Mouse (Mus musculus): Measurements from ENCODE around the gene Lyrm4. TPM values are rescaled to one million over a fixed set of nuclear protein-coding genes. Genes with fewer than 3 reads are reported as not detected.

The Lyrm4 gene
- polyA plus RNA-seq, 1 experiment: 16.8 TPM

- no peak for DNase-seq (ENCODE audit: extremely low spot score in 1 of 2, low spot score in 1 of 2)
These were observed 8.8 kb downstream of the Lyrm4 start for GRCm38 (mm10) chr13:36108528-36108927.

DNA sequence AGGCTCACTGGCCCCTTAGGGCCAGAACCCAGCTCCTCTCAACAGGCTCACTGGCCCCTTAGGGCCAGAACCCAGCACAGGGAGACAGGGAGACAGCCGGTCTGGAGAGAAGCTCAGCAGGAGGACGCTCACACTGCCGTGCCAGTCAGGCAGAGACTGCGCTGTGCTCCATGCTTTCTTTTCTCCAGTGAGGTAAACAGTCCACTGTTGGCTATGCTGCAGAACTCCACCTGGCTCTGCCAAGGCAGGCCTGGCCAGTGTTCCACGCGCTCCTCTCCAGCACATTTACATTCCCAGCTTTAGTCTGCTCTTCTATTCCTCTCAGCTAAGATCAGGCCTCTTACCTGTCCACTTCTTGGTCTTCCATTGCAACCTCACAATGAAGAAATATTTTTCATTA is 11.7 kb downstream of the Lyrm4 start:
- no peak for DNase-seq (ENCODE audit: extremely low spot score in 1 of 2, low spot score in 1 of 2)

GRCm38 (mm10) chr13:36096684-36097383 is 20.5 kb downstream of the Lyrm4 start:
- DNase-seq (ENCODE audit: extremely low spot score in 1 of 2, low spot score in 1 of 2): no peak

DNA sequence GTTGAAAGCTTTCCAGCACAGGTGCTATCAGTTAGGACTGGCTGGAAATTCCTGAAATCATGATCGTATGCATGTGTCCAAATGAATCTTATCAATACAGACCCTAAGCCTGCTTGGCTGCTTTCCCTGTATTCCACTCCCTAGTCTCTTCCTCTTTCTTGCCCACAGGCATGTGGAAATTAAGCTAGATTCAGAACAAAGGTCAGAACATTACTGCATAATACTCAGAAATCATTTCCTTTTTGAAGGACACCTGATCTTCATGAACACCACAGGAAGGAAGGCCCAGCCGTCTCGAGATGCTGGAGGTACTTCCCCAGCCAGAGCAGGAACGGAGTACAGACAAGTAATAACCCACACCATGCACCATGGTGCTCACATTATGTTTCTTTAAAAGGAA is 29.2 kb downstream of the Lyrm4 start:
- DNase-seq (ENCODE audit: extremely low spot score in 1 of 2, low spot score in 1 of 2): no peak

DNA sequence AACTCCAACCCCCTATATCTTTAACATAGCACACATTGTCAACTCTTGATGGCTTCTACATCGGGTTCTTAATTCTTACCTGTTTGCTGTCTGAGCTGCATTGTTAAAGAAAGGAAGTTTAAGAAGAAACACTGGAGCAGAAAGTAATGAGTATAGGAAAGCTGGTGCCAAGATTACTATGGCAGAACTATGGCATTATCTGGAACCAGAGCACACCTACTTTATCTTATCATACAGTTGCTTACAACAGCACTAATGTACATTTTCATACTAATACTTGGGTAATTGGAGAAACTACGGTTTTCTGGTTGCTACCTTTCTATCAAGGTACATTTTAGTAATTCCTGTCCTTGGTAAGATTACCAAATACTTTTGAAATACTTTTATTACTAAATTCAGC is 29.9 kb downstream of the Lyrm4 start:
- DNase-seq (ENCODE audit: extremely low spot score in 1 of 2, low spot score in 1 of 2): no peak

DNA sequence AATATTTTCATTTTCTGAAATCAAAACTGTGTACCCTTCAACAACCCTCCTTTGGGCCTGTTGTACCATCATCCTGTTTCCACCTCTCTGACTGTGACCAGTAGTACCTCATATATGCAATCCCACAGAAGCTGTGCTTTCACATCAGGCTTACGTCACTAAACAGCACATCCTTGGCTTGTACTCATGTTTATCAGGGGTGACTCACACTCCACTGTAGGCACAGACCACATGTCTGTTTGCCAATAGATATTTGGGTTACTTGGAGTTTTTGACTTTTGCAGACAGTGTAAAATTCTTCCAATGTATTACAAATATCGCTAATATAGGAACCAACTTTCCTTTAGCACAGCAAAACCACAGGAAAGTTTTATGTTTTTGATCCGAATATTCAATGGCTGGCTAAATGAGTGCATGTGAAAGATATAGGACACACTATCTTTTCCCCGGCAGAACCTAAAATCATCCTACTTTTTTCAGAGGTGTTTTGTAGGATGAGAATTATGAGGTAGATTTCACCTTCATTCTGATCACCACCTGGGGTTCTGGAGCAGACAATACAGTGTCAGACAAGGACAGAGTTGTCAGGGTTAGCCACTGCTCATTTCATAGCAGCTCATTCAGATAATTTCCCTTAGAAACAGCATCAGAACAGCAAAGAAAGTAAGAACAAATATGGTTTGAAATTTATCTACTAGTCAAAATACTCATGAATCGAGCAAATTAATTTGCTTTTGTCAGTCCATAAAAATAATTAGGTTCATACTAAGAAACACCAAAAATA is 30.5 kb downstream of the Lyrm4 start:
- peak in 1 of 2 experiments; percentile 37 for DNase-seq (ENCODE audit: extremely low spot score in 1 of 2, low spot score in 1 of 2)

GRCm38 (mm10) chr13:36085971-36086370 is 31.4 kb downstream of the Lyrm4 start:
- DNase-seq (ENCODE audit: extremely low spot score in 1 of 2, low spot score in 1 of 2): no peak

DNA sequence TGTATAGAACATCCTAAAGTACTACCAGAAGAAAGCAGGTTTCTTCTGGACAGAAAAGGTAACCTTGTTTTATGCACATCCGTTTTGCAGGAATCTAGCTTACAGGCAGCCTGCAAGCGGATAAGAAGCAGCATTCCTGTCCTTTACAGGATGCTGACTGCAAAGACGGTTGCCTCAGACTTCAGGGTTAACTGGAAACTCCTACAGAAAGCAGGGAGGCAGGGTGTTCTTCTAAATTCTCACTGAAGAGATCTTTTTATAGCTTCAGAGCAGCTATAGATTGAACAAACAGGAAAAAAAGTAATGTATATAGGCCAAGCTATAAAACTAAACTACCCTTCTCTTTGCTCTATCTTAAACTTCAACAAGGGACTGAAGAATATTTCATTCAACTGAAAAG is 32.6 kb downstream of the Lyrm4 start:
- peak in 1 of 2 experiments; percentile 48 for DNase-seq (ENCODE audit: extremely low spot score in 1 of 2, low spot score in 1 of 2)

DNA sequence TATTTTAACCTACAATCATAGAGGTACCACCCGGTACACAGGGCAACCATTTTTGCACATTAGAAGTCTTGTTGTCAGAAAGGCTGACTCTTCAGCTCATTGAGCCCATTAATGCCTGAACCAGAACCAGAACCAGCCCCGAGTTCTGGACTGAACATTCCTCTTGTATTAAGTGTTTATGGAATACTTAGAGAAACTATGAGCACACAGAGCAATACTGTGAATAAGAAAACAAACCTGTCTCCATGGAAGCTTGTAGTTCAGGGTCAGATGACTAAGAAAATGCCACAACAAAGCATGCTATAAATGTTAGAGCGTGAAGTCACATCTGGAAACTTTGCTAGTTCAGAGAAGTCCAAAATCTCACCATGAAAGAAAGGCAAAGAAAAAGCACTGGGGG is 35.7 kb downstream of the Lyrm4 start:
- DNase-seq (ENCODE audit: extremely low spot score in 1 of 2, low spot score in 1 of 2): no peak

GRCm38 (mm10) chr13:36074484-36074883 is 42.8 kb downstream of the Lyrm4 start:
- no peak for DNase-seq (ENCODE audit: extremely low spot score in 1 of 2, low spot score in 1 of 2)

DNA sequence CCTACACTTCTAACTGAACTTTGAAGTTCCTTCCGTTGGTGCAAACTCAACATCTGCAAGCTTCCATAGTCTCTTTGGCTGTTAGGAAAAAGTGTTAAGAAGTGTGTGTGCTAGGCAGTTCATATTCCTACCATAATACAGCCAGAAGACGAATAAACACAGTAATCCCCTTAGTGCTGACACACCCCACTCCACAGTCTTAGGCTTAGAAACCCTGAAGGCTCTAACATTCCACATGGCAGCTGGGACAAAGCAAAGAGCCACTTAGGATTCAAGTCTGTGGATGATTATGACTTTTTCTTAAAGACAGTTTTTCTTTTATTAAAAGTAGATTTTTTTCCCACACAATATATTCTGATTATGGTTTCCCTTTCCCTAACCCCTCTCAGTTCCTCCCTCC is 50.6 kb downstream of the Lyrm4 start:
- no peak for DNase-seq (ENCODE audit: extremely low spot score in 1 of 2, low spot score in 1 of 2)

- DNase-seq (ENCODE audit: extremely low spot score in 1 of 2, low spot score in 1 of 2): no peak
These were observed 59.8 kb downstream of the Lyrm4 start for GRCm38 (mm10) chr13:36057489-36057888.

- no peak for DNase-seq (ENCODE audit: extremely low spot score in 1 of 2, low spot score in 1 of 2)
These were observed 60.4 kb downstream of the Lyrm4 start for GRCm38 (mm10) chr13:36056925-36057324.

- no peak for DNase-seq (ENCODE audit: extremely low spot score in 1 of 2, low spot score in 1 of 2)
These were observed 60.8 kb downstream of the Lyrm4 start for GRCm38 (mm10) chr13:36056509-36056908.

DNA sequence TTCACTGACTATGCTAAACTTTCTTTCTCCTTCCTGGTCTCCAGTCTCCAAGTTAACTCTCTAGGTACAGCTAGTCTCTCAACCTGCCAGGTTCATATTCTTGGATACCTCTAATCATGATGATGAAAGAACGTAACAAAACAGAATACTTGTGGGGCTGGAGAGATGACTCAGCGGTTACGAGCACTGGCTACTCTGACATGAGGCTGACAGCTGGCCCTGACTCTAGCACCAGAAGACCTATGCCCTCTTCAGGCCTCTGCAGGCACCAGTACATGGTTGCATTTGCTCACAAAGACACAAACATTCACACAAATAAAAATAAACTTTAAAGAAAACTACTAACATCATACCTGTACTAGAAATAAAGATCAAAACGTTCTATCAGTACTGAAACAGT is 81.8 kb downstream of the Lyrm4 start:
- DNase-seq (ENCODE audit: extremely low spot score in 1 of 2, low spot score in 1 of 2): no peak

- no peak for DNase-seq (ENCODE audit: extremely low spot score in 1 of 2, low spot score in 1 of 2)
These were observed 85.4 kb downstream of the Lyrm4 start for GRCm38 (mm10) chr13:36031959-36032358.

DNA sequence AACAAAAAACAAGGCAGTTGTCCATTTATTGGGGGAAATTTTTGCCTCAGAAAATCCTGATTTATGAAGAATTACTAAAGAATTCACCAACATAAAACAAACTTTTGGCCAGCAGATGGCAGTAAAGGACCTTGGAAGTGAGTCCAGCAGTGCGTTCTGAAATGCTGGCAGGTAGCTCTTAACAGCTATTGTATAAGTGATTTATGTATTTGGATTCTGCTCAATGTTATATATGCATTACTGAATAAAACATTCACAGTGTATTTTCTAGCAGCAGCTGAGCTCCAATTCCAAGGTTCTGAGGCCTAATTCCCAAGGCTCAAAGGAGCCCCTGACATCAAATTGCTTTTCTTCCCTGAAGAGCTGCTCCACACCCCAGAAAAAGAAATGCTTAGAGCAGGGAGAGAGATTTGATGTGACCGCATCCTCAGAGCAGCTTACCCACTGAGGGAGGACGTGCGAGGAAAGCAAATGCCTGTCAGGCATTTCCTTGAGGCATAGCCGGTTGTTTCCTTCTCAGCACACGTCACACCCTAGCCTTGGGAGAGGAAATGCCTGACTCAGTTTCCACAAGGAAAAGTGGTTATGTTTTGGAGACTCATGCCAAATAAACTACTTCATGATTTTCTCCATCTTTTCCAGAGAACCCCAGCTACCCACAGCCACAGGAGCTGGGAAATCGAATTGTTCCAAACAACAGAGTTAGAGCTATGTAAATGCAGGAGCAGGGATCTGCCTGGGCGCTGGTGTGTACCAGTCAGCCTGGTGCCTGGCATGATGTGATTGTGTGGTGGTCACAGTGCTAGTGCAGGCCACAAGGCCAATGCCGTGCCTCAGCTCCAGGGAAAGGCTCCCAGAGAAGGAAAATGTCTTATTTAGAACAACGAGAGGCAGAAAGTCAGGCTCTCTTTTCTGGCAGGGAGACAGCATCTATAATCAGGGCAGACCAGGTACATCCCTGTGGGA is 97.7 kb downstream of the Lyrm4 start:
- DNase-seq (ENCODE audit: extremely low spot score in 1 of 2, low spot score in 1 of 2): peak; percentile 64 to 96

GRCm38 (mm10) chr13:36018017-36018416 is 99.3 kb downstream of the Lyrm4 start:
- no peak for DNase-seq (ENCODE audit: extremely low spot score in 1 of 2, low spot score in 1 of 2)

GRCm38 (mm10) chr13:36015636-36016035 is 101.7 kb downstream of the Lyrm4 start:
- no peak for DNase-seq (ENCODE audit: extremely low spot score in 1 of 2, low spot score in 1 of 2)

DNA sequence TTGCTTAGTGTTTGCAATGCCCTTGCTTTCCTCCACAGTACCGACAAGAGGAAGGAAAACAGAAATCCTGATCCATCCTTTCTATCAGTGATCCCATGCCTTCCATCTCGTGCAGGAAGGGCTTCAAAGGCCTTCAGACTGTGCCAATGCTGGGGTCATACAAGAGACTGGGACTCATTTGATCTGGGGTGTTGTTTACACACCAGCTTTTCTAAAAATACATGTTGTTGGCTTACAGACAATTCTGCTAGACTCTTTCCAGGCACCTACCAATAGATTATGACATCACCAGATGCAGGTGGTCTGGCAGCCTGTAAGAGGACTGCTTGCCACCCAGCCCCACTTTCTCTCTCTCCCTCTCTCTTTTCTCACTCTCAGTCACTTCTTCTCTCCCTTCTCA is 107.3 kb downstream of the Lyrm4 start:
- DNase-seq (ENCODE audit: extremely low spot score in 1 of 2, low spot score in 1 of 2): no peak

DNA sequence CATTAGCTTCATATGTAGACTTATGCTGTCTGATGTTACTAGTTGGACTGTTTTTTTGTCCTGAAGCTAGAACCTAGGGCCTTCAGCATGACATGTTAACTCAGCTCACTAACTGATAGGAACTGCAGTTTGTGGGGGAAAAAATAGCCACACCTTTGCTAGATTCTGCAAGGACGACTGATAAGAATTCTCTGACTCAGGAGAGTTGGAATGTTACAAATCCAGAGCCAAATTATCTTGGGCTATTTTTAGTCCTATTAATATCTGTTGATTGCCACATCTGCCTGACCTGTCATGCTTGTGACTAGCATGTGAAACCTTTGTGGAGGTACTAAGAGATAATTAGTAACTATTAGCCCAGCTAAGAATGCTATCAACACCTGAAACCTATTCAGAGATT is 116.5 kb downstream of the Lyrm4 start:
- no peak for DNase-seq (ENCODE audit: extremely low spot score in 1 of 2, low spot score in 1 of 2)
